Mouse (Mus musculus) gastrocnemius, adult 8-10 months (tissue): ENCODE measurements around the gene Ptprd. TPM values are rescaled to one million over a fixed set of nuclear protein-coding genes. Genes with fewer than 3 reads are reported as not detected.

Experiments
- DNase-seq, 2 experiments: peaks; one replicate each; pipeline ENCODE4 v3.0.0; 2022; ENCODE audit warnings: low spot score in 2 of 2
- total RNA-seq, 4 experiments: library from RNA; stranded (reverse); gene quantifications; 2 replicates each; pipeline ENCODE4 v1.2.4; 2022

Gene Ptprd
- total RNA-seq, 4 experiments from 2014 or later: 3.5 to 4.6 (median 4.3) TPM

DNA sequence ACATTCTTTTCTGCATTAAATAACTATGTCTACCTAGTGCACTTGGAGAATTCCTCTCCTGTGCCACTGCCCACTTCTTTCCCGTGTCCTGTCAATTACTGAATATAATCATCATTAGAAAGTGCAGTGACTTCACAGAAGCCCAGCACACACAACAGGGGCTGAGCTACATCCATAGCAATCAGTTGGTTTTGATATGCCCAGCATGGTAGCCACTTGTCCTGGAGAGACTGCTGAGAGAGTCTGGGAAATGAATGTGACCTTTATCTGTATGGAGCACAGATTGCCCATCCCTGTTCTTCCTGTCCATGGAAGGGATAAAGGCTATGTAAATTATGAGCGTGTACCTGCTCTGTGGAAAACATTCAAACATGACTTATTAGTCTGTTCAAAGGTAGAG lies 1280.2 kb downstream of the Ptprd start:
- no peak for DNase-seq

DNA sequence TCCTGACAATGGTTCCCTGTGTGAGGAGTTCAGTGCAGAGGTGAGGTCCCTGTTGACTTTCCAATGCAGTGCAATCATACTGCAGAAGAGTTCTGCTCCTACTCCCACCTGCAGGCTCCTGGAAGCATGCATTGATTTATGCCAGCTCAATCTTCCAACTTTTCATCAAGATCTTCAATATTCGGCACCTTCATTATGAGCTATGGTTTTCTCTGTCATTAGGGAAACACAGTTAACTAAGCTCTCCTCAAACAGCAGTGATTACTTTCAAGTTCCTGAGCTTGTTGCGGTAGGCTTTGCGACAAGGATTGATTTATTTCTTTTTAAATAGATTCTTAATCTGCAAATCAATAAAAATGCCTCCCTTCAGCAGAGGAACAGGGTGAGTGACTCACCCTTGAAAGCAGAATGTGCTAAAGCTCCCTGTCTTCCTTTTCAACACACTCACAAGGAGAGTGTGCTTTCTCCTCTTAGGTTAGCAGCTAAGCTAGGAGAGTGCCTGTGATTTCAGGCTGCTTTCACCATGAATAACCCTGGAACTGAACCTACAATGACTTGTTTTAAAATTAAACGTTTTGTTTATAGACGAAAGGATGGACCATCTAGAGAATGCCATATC lies 1298.1 kb downstream of the Ptprd start:
- no peak for DNase-seq

DNA sequence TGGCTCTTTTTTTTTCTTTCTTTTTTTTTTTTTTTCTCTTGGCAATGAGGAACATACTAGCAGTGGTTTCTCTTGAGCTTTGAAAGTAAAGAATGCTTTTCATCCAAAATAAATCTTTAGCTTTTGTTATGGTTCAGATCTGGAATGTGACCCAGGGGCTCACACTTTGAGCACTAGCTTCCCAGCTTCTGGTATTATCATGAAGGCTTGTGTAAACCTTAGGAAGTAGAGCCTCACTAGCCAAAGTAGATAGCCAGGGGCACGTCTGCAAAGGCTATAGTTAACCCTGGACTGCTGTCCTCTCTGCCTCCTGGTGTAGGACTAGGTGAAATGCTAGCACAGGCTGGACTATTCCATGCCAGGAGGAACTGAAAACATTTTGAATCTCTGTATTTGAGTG lies 1310.1 kb downstream of the Ptprd start:
- DNase-seq: no peak

- no peak for DNase-seq
Observed at GRCm38 (mm10) chr4:76889669-76890068, 1322.1 kb downstream of the Ptprd start.

- DNase-seq: no peak
Observed at GRCm38 (mm10) chr4:76881610-76882009, 1330.2 kb downstream of the Ptprd start.

DNA sequence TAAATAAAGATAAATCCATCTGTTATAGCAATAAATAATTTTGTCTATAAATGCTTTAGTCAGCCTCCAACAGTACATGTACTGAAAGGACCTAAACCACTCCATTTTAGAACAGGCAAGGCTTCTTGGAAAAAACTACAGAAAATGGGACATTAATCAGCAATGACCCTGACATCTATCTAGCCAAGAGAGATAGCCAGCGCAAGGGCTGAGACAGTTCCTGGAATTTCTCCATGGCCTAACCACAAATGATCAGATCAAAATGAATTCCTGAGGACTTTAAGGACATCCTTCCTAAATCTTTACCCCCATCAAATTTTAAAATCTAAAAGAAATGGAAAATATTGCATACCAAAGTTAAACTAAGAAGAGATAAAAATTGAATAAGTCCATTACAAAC lies 1340.8 kb downstream of the Ptprd start:
- no peak for DNase-seq

GRCm38 (mm10) chr4:76865585-76865984 lies 1346.2 kb downstream of the Ptprd start:
- DNase-seq: no peak

DNA sequence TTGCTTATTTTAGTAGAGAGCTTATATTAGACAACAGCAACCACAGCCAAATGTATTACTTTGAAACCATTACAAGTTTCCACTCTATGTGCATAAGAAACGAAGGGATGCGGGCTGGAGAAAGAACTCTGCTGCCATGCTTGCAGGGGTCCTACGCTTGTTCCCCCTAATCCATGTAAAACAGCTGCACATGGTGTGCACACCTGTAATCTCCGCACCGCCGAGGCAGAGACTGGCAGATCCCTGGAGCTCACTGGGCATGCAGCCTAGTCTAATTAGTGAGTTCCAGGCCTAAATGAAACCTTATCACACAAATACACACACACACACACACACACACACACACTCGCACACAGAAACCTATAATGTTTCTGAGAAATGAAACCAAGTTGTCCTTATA lies 1365.5 kb downstream of the Ptprd start:
- no peak for DNase-seq

- no peak for DNase-seq
Observed at GRCm38 (mm10) chr4:76839016-76839415, 1372.7 kb downstream of the Ptprd start.

- DNase-seq: no peak
Observed at GRCm38 (mm10) chr4:76812138-76812537, 1399.6 kb downstream of the Ptprd start.

DNA sequence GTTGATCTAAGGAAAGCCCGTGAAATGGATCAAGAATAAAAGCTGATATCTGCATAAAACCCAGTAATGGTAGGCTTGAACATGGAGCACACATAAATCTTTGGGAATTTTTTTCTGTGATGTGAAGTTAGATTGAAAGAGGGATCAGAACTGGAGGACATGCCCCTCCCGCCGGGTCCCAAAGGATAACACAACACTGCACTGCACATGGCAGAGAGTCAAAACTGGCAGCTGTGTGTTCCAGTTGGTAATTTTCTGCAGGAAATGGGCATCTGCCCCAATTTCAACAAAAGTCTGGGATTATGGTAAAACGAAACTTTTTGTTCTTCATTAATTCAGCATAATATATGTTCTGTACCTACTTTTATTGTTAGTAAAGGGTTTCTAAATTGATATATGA lies 1409.1 kb downstream of the Ptprd start:
- DNase-seq: no peak

- no peak for DNase-seq
Observed at GRCm38 (mm10) chr4:76798010-76799007, 1413.5 kb downstream of the Ptprd start.

DNA sequence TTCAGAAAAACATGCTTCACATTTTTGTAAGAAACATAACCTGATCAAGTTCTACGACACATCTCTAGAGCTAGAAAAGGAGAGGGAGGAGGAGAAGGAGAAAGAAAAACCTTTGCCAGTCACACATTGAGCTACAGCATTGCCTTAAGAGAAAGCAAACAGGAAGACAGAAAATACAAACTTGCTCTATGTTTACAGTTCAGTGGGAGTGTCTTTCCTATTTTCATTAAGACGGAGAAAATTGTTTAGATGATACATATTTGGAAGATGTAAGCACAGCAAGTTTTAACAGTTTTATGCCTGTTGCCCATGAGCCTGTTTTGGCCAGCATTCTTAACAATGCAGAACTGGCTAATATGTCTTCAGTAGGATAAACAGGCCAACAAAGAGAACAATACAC lies 1426.4 kb downstream of the Ptprd start:
- no peak for DNase-seq

- no peak for DNase-seq
Observed at GRCm38 (mm10) chr4:76779558-76780124, 1432.1 kb downstream of the Ptprd start.

GRCm38 (mm10) chr4:76766918-76767317 lies 1444.8 kb downstream of the Ptprd start:
- no peak for DNase-seq

DNA sequence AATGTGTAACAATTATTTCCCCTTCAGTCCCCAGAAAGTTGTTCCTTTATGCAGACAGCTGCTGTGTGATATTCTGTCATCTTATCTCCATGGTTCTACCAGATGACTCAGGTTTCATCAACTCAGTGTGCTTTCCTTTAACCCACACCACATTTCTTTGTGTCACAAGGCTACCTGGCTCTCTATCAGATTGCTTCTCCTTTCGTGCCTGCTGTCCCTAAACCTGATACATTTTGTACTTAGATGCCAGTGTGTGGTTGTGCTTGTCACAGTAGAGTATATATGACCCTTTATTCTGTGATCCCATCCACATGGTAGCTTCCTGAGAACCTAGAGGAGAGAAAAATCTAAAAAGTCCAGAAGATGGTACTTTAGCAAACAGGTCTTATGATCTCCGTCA lies 1445.3 kb downstream of the Ptprd start:
- no peak for DNase-seq

DNA sequence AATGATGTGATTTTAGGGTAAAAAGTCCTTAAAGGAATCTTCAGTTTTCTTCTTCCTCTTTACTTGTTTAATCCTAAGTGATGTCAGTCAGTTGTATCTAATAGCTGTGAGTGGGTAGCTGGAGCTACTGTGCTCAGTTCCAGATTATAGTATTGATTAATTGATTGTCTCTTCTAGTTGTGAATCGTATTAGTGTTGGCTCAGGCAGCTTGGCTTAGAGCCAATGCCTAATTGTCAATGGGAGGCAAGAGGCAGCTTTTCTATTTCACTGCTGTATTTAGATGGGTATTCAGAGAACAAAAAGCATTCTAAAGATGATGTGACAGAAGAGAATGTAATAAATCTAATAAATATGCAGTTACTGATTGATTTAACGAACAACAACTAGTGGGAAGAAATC lies 1461.1 kb downstream of the Ptprd start:
- no peak for DNase-seq

DNA sequence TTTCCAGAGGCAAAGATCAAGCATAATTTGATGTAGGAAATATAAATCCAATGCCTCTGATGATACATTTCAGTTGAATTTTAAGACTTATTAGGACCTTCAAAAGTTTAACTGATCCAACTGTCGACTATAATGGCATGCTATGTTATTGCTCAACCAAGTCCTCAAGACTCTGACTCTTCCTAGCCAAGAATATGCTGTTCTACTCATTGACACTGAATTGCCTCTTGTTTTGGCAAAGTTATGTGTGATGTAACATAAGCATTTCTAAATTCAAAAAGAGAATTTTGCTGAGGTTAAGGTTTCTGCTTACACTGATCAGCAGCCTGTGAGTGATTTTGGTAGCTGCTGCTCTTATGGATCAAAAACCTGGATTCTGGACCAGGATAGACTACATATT lies 1475.9 kb downstream of the Ptprd start:
- DNase-seq: no peak

DNA sequence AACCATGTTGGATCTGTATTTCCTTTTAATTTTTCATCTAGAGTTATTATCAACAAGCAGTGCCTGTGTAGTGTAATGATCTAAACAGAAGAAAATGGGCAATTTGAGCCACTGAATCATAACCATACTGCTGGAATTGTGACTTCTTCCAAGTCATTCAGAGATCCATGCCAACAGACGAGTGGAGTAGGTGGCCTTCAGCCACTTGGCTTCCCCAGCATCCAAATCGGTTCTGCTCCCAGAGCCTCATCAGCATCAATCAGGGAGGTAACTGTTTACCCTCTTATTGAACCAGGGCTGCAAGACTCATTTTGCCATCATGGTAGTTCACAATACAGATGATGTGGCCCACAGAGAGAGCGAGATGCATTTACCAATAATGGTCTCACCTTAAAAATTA lies 1536.0 kb downstream of the Ptprd start:
- DNase-seq: no peak

- DNase-seq: no peak
Observed at GRCm38 (mm10) chr4:76673224-76673623, 1538.5 kb downstream of the Ptprd start.

GRCm38 (mm10) chr4:76672653-76673052 lies 1539.1 kb downstream of the Ptprd start:
- no peak for DNase-seq

DNA sequence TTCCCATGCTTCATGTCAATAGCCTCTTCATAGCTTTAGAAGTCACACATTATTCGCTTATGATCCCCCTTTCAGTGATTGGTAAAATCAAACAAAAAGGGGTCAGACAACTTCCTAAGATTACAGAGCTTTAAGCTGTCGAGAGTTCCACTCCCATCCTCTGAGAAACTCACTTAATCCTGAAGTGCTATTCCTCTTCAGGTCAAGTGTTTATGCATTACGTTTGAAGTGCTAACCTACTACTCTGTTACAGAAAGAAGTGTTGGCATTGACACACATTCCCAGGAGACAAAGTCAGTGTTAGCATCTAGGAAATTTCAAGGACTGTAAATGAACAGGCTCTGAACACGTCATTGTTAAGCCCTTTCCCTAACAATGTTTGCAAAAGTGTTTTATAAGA lies 1550.0 kb downstream of the Ptprd start:
- DNase-seq: no peak
